Mouse (Mus musculus): ENCODE measurements around the gene Atp1b2.

GRCm38 (mm10) chr11:69578301-69578700 is 27.4 kb downstream of the Atp1b2 start:
- no peak for TF ChIP-seq POLR2A (IDR thresholded peaks at IDR 0.05; ENCODE audit: insufficient read depth, low read depth, low read length)
- TF ChIP-seq CTCF (IDR thresholded peaks at IDR 0.05), result no peak

Data from heart, adult 2 months (tissue).